Mouse (Mus musculus): Measurements from ENCODE around the gene Trit1.
"Not testable (repeated sequence)": the region's sequence is repeated elsewhere in the genome, so short reads cannot be mapped to it uniquely, and the experiment has no call there.

Gene Trit1

GRCm38 (mm10) chr4:122998537-122999262 is 17.7 kb upstream of the Trit1 start:
- DNase-seq (ENCODE audit: low read depth), result no peak

GRCm38 (mm10) chr4:122999263-122999691 is 17.1 kb upstream of the Trit1 start:
- no peak for DNase-seq (ENCODE audit: low read depth)

DNA sequence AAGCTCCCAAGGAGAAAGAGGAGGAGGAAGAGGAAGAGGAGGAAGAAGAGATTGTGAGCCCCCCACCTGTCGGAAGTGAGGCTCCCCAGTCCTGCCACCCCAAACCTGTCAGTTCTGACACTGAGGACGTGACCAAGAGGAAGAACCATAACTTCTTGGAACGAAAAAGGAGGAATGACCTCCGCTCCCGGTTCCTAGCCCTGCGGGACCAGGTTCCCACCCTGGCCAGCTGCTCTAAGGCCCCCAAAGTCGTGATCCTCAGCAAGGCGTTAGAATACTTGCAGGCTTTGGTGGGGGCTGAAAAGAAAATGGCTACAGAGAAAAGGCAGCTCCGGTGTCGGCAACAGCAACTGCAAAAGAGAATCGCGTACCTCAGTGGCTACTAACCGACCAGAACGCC is 16.3 kb upstream of the Trit1 start:
- no peak for DNase-seq (ENCODE audit: low read depth)

- DNase-seq (ENCODE audit: low read depth), result no peak
Measured at GRCm38 (mm10) chr4:123000617-123001342, 15.6 kb upstream of the Trit1 start.

DNA sequence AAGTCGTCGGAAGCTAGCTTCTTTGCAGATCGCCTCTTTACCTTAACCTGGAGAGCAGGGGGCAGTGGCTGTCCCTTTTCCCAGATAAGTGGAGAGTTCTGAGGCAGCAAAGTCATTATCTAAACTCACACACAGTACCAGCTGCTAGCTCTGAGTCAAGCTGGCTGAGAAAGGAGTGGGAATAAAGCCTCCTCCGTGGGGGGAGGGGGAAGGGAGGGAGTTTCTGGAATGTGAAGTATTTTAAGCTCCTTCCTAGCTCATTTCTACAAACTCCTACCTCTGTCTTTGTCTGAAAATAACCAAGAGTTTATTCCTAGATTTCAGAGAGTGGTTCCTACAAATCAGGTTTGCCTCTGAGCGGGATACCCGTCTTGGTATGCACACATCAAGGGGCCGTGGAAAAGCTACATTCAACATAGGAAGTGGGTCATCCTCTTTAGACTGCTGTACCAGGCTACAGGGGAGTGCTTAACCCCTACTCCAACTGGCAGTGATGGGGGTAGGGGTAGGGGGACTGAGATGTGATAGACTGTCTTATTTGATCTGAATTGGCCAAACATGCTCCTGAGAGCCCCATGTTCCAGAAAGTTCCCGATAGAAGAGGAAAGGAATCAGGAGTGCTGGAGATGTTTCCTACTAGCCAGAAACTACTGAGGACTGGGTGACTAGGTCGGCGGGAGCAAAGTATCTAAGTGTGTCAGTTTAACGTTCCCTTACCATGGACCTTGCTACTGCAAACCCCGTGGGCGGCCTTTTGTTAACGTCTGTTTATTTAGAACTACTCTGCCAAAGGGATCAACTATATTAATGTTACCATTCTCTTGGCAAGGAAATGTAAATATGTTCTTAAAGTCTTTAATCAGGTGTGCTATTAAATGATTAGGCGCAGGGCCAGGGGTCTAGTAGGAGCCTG is 11.1 kb upstream of the Trit1 start:
- no peak for DNase-seq (ENCODE audit: low read depth)

DNA sequence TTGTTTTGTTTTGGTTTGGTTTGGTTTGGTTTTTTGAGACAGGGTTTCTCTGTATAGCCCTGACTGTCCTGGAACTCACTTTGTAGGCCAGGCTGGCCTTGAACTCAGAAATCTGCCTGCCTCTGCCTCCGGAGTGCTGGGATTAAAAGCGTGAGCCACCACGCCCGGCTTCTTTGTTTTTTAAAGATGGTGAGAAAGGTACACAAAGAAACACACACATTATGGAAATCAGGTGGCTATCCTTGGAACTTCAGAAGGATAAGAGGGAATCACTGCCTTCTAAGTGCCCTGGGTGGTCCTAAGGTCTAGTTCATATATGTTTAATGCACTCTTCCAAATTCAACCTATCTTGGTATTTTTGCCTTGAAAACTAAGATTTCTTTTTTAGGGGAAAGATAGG is 3.9 kb upstream of the Trit1 start:
- not testable (repeated sequence) for DNase-seq (ENCODE audit: low read depth)

- no peak for DNase-seq (ENCODE audit: low read depth)
Measured at GRCm38 (mm10) chr4:123013346-123013945, 3.0 kb upstream of the Trit1 start.

DNA sequence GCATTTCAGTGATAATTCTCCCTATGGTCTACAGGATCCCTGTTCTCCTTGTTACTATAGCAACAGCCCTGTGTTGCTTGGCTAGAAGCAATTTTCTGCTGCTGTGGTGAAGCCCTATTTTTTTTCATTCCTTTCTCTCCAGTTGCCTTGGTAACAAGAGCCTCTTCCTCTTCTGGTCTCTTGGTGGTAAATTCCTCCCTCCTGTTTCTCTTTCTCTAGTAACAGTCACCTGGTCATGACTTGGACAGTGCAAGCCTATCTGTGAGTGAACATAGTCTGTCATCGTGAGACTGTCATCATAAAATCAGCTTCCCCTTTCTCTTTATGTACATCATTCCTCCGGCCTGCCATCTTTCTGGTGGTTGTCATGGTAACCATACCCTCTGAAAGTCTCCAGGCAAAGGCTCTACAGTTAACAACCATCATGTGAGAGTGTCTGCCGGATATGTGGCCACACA is 2.4 kb upstream of the Trit1 start:
- no peak for DNase-seq (ENCODE audit: low read depth)

DNA sequence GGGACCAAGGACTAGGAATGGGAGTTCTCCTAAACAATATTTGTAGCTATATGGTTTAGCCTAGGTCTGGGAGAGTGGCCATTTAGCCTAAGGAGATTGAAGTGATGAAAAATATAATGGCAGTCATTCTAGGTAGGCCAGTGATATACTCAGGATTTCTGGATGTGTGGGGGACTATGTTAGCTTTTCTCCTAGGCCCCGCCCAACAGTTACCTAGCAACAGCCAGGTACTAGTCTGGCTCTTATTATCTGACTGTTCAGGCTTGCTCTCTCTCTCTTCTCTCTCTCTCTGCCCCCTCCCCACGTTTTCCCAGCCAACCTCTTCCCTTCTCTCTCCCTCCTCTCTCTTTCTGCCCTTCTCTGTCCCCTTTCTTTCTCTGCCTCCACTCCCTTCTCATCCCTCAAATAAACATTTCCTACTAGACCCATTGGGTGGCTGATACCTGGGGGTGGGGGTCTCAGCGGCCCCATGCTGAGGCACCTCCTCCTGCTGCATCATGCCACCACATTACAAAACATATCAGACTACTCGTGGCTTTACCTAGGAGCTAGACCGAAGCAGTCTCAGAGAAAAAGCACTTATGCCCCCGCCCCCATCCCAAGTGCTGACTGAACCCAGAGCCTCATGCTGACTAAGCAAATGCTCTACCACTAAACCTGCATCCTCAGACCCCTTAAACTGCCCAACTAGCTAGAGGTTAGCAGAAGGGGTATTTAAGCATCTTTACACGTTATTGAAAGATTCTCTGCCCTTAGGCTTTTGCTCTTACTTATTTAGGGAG is 1.7 kb upstream of the Trit1 start:
- no peak for DNase-seq (ENCODE audit: low read depth)

- no peak for DNase-seq (ENCODE audit: low read depth)
Measured at GRCm38 (mm10) chr4:123021591-123021990, 5.2 kb downstream of the Trit1 start.

DNA sequence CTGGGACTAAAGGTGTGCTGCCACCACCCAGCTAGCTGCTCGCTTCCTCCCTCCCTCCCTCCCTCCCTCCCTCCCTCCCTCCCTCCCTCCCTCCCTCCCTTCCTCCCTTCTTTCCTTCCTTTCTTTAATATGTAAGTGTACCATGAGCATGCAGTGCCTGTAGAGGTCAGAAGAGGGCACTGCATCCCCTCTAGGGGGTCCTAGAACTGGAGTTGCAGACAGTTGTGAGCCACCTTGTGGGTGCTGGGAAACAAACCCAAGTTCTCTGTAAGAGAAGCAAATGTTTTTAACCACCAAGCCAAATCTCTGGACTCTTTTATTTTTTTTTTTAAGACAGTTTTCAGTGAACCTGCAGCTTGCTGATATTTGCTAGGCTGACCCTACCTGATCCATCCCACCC is 6.5 kb downstream of the Trit1 start:
- DNase-seq (ENCODE audit: low read depth), result no peak

- no peak for DNase-seq (ENCODE audit: low read depth)
Measured at GRCm38 (mm10) chr4:123025418-123025817, 9.0 kb downstream of the Trit1 start.

- peak; percentile 39 for DNase-seq (ENCODE audit: low read depth)
Measured at GRCm38 (mm10) chr4:123026161-123026560, 9.8 kb downstream of the Trit1 start.

GRCm38 (mm10) chr4:123026597-123026996 is 10.2 kb downstream of the Trit1 start:
- DNase-seq (ENCODE audit: low read depth), result no peak

- no peak for DNase-seq (ENCODE audit: low read depth)
Measured at GRCm38 (mm10) chr4:123034841-123035240, 18.4 kb downstream of the Trit1 start.

DNA sequence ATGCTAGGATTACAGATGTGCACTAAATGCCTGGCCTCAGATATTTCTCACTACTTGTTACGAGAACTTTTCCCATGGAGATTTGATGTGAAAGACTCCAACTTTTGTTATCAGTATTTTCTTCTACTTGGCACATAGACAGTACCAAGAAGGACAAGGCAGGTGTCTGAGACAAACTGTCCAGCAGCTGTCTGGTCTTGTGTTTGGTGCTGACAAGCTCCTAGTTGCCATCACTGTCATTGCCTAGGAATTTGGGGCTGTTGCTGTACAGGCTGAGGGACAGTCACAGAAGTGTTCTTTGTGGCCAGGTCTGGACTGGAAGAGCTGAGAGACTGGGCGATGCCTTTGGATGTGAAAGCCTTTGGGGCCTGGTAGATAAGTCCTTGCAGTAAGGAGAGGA is 19.2 kb downstream of the Trit1 start:
- no peak for DNase-seq (ENCODE audit: low read depth)

GRCm38 (mm10) chr4:123036710-123037109 is 20.3 kb downstream of the Trit1 start:
- DNase-seq (ENCODE audit: low read depth), result no peak

- no peak for DNase-seq (ENCODE audit: low read depth)
Measured at GRCm38 (mm10) chr4:123041131-123041530, 24.7 kb downstream of the Trit1 start.

GRCm38 (mm10) chr4:123043858-123044257 is 27.5 kb downstream of the Trit1 start:
- no peak for DNase-seq (ENCODE audit: low read depth)

DNA sequence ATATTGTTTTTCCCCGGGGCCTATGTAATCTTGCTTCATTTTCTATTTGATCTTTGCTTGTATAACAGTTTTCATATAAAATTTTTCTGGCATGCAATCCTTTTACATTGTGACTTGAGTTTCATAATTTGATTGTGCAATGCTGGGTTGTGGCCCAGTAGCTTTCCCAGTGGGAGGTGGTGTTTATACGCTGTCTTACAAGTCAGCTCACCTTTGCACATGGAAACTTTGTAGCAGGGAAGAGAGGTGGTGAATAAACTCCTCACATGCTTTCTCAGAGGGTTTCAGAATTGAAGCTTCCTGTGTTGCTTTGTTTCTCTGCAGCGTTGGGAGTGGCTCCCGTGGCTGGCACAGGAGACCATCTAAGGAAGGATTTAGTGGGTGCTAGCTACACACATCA is 28.4 kb downstream of the Trit1 start:
- DNase-seq (ENCODE audit: low read depth), result no peak

GRCm38 (mm10) chr4:123046300-123046699 is 29.9 kb downstream of the Trit1 start:
- DNase-seq (ENCODE audit: low read depth), result no peak
